Mouse (Mus musculus): ENCODE results near the gene Ncoa1. TPM values are rescaled to one million over a fixed set of nuclear protein-coding genes. Genes with fewer than 3 reads are reported as not detected.
A peak's percentile ranks its signal among the peaks of the same experiment; 100 is the strongest.
"Not testable (repeated sequence)": the region's sequence is repeated elsewhere in the genome, so short reads cannot be mapped to it uniquely, and the experiment has no call there.

The Ncoa1 gene
- total RNA-seq, 2 experiments from 2014 or later, result 22.2 to 22.5 TPM

- intact Hi-C loops (cut with DNase I), result no loop called here
- DNase-seq, result no peak
These were observed 231.2 kb downstream of the Ncoa1 start for GRCm38 (mm10) chr12:4245742-4246141.

DNA sequence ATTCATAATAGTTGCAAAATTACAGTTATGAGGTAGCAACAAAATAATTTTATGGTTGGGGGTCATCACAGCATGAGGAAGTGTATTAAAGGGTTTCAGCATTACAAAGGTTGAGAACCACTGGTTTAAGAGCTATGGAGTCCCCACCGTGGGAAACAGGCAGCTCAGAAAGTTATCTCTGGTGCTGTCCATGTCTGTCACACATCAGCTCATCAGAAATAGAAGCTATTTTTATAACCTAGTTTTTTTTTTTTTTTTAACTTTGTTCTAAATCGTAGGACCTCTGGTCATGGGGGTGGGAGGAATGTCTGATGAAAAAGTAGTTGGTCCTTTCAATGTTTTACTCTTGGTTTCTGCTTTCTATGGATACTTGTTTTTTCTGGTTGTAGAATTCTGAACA lies 233.2 kb downstream of the Ncoa1 start:
- intact Hi-C loops (cut with DNase I), result no loop called here
- DNase-seq, result no peak

- DNase-seq; intact Hi-C loops (cut with DNase I): not testable (repeated sequence)
These were observed 236.7 kb downstream of the Ncoa1 start for GRCm38 (mm10) chr12:4240281-4240680.

DNA sequence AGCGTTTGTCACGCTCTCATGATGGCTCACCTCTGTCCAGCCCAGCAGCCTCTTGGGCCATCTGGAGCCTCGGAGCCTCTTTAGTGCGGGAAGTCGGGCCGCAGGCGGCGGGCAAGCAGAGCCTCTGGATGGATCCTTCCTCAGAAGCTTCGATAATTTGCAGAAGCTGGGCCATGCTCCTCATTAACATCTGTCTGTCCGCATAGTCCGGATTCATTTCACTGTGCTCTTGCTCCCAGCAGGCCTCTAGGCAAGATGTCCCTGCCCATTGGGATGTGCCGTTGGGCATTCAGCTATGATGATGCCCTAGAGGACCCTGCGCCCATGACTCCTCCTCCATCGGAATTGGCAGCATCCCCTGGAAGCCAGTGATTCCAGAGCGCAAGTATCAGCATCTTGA lies 239.5 kb downstream of the Ncoa1 start:
- intact Hi-C loops (cut with DNase I), result no loop called here
- DNase-seq, result no peak

DNA sequence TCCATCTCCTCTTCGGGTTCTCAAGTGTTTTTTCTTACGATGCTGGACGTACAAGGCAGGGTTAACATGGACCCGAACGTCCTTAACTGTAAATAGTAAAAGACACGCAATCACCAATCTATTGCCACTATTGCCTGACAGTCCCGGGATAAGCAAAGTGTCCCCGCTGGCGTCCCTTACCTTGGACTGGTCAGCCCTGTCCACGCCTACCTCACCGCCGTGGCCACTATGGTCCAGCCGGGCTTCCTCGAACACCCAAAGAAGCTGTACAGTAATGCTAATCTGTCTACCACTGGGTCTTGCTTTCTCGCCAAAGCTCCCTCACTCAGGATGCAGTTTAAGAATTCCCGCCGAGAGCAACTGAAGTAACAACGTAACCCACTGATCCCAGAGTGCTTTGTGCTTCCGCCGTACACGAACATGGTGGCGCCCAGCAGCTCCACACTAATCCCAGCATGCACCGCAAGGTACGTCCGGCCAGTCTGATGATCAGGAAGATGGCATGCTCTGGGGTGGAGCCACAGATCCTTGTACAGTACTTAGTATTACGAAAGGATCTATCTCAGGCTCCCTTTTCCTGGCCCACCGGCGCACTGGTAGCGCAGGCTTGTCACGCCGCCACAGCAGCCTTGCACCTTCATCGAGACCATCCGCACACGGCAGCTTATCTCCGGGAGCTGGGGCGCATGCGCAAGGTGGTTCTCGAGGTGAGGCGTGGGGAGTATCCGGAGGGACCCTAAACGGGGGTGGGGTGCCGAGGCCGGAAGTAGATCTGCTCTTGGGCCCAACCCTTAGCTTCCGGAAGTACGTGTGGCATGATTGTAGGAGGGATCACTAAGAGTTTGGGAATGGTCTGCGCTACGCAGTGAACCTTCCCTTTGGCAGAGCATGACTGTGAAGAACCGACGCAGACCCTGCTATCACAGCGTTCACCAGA lies 243.1 kb downstream of the Ncoa1 start, which contains the start of the genes Ptrhd1 and Cenpo:
Gene Ptrhd1 (plus strand): TSS at position 456 of the 937 bp plus-strand sequence.
Gene Cenpo (minus strand): TSS at position 723 of the 937 bp plus-strand sequence.
- DNase-seq, result peak; percentile 89 to 98
- intact Hi-C loops (cut with DNase I), result no loop called here

DNA sequence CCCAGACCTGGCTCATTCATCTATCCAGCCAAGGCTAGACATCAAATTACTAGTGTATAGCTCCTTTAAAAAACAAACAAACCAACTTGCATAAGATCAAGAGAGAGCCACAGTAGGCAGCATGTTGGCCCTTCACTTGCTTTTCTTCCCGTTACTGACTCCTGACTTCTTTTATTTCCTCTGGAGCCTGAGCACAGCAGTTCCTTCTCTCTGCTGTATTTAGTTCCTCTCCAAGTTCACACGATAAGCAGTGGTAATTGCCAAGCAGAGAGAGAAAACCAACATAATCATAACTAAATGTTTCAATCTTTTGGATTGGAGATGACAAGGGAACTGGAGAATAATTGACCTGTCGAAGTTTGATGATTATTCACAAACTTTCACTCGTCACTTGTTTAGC lies 244.2 kb downstream of the Ncoa1 start:
- intact Hi-C loops (cut with DNase I), result no loop called here
- no peak for DNase-seq

GRCm38 (mm10) chr12:4230156-4230555 lies 246.8 kb downstream of the Ncoa1 start:
- no peak for DNase-seq
- intact Hi-C loops (cut with DNase I), result no loop called here

- DNase-seq, result no peak
- intact Hi-C loops (cut with DNase I), result no loop called here
These were observed 264.1 kb downstream of the Ncoa1 start for GRCm38 (mm10) chr12:4212908-4213307.

- no peak for DNase-seq
- intact Hi-C loops (cut with DNase I), result no loop called here
These were observed 265.8 kb downstream of the Ncoa1 start for GRCm38 (mm10) chr12:4211174-4211573.

DNA sequence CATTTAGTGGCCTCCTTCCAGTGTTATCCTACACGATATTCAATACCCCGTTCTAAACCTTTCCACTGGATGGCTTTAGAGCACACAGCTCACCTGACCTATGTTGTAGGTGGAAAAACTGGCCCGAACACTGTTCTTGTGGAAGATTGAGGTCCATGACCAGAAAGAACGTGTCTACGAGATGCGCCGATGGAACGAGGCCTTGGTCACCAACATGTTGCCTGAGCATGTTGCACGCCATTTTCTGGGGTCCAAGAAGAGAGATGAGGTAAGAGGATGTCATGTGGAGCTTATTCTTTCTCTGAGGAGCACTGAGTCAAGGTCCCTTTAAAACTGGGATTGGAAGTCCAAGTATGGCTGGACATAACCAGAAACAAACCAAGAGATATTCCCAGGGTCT lies 267.8 kb downstream of the Ncoa1 start:
- DNase-seq, result no peak
- intact Hi-C loops (cut with DNase I), result loop anchor here (2.0 to 5.0 kb wide), 2 partner anchors 102 to 282 kb away; no protein-coding TSS in a partner anchor

- DNase-seq, result peak in 1 of 2 experiments; percentile 50
- intact Hi-C loops (cut with DNase I), result loop anchor here (2.0 to 5.0 kb wide), 2 partner anchors 102 to 281 kb away; no protein-coding TSS in a partner anchor
These were observed 268.4 kb downstream of the Ncoa1 start for GRCm38 (mm10) chr12:4208405-4209133.

DNA sequence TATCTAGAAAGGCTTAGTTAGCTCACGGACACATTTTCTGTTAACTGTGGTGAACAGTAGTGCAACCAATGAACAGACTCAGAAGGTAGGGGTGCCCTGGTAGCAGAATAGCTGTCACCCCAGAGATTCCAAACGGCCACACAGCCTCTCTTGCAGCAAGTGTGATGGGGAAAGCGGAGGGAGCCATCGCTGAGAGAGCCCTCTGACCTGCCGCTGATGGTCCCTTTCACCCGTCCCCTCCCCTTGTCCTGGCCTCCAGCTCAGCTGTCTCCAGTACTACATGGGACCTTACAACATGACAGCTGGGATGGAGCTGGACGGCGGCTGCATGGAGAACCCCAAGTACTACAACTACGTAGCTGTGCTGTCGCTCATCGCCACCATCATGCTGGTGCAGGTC lies 270.9 kb downstream of the Ncoa1 start:
- no peak for DNase-seq

DNA sequence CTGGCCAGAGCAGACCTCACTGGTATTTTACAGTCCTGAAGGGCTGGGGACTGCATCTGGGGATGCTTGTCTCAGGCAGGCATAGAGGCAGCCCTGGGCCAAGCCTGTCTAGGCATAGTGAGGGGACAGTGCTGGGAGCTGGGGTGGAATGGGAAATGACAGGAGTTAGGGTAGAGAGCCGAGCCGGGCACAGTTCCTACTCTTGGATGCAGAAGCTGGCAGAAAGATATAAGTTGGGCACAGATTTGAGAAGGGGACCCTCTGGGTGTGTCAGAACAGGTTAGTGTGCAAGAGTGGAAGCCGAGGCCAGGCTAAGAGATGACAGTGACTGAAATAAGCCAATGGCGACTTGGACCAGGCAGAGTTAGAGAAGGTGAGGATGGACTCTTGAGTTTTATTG lies 274.8 kb downstream of the Ncoa1 start:
- intact Hi-C loops (cut with DNase I), result no loop called here
- DNase-seq, result no peak

More for the DNA sequence above, 270.9 kb downstream of the Ncoa1 start:
- intact Hi-C loops (cut with DNase I), result loop anchor here (5.0 kb wide), 1 partner anchor 279 kb away; no protein-coding TSS in a partner anchor

DNA sequence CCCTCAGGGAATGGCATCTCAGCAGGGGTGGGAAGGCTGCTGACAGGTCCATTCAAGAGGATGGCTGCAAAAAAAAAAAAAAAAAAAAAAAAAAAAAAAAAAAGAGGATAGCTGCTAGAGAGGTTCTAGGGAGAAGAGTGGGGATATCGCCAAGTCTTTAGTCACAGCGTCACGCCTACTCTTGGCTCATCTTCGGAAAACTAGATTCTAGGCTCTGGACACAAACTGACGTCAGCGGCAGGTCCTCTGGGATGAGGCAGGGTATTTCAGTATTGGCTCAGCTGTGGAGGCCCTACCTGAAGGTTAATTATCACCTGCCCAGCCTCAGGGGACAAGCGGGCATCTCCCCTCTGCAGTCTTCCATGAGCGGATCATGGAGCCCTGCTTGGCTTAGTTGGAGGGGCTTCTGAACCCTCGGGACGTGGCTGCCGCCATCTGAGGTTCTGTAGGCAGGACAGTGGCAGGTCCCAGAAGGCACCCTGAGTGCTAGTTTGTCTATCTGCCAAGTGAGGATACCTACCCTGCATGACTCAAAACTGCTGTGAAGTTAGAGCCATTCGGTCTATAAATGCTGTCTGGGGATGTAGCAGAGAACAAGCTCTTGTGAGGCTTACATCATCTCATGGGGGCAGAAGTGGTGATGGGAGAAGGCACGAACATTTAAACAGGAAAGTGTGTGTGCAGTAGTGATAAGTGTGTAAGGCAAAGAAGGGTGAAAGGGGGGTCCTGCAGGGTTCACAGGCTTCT lies 275.4 kb downstream of the Ncoa1 start:
- intact Hi-C loops (cut with DNase I), result no loop called here
- DNase-seq, result peak; percentile 63 to 65

DNA sequence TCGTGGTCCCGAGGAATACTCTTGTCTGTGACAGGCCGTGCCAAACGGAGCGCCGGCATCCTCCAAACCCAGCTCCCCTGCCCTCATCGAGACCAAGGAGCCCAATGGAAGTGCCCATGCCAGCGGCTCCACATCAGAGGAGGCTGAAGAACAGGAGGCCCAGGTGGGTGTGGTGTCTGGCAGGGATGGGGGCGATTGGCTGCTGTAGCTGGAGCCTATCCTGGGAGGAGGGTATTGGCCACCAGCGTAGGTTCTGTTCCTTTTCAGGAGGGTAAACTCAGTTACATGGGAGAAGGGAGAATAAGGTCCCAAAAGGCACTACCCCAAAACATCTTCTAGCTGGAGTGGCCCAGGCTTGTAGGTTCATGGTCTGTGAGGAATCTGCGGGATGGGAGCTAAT lies 277.7 kb downstream of the Ncoa1 start:
- peak in 1 of 2 experiments; percentile 8 for DNase-seq
- intact Hi-C loops (cut with DNase I), result no loop called here

DNA sequence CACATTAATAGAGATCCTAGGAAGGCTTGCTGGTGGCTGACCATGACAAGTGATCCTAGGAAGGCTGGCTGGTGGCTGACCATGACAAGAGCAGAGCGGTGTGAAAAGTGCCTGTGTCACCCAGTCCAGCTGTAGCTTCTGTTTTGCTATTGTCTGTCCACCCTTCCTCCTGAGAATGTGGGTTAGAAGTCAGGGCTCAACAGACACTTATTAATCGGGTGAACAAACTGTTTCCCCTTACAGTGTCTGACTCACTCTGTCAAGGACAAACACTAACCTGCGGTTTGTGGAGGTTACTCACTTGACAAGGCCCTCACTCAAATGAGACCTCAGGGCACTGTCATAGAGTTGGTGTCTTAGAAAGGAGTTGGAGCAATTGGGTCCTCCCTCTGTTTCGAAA lies 278.3 kb downstream of the Ncoa1 start:
- intact Hi-C loops (cut with DNase I), result no loop called here
- peak in 1 of 2 experiments; percentile 5 for DNase-seq

Data from gastrocnemius, postnatal 36 days (tissue).